Mouse (Mus musculus) hindbrain, embryonic 16.5 days (tissue): ENCODE measurements at regions not wholly inside any gene's neighbourhood (a gene's known extent, or its start where the extent isn't known, plus 50 kb on each side); places are given as distances from the start of the nearest gene placed in this dataset.

Experiments used
- ATAC-seq: fragments of 200-750 bp; cut with Nextera tagmentation; 2 replicates; pipeline ENCODE4 v1.8.0; 2017; ENCODE audit warnings: moderate TSS enrichment, moderate library complexity
- H3K27ac ChIP-seq: fragments of 300-500 bp; sonication (generic); 2 replicates; pipeline ENCODE4 v1.5.1; 2014; ENCODE audit warnings: low read depth, mild to moderate bottlenecking, control low read depth, low read length, moderate library complexity
- H3K27me3 ChIP-seq: fragments of 300-500 bp; sonication (generic); replicated peaks from 2 replicates; pipeline ENCODE4 v1.6.1; 2014; ENCODE audit warnings: low read length; ENCODE audit not compliant: control insufficient read depth, insufficient read depth
- H3K36me3 ChIP-seq: fragments of 300-500 bp; sonication (generic); 2 replicates; pipeline ENCODE4 v1.6.1; 2014; ENCODE audit warnings: mild to moderate bottlenecking, low read length, moderate library complexity, mixed read lengths; ENCODE audit not compliant: control insufficient read depth, insufficient read depth
- H3K4me1 ChIP-seq: fragments of 300-500 bp; sonication (generic); 2 replicates; pipeline ENCODE4 v1.6.1; 2014; ENCODE audit warnings: low read depth, low read length; ENCODE audit not compliant: control insufficient read depth, insufficient read depth
- H3K4me2 ChIP-seq: fragments of 300-500 bp; sonication (generic); 2 replicates; pipeline ENCODE4 v1.6.1; 2014; ENCODE audit warnings: mild to moderate bottlenecking, low read length, control low read depth, moderate library complexity
- H3K4me3 ChIP-seq: fragments of 300-500 bp; sonication (generic); 2 replicates; pipeline ENCODE4 v1.5.1; 2014; ENCODE audit warnings: mild to moderate bottlenecking, low read length, control low read depth, moderate library complexity
- H3K9ac ChIP-seq: fragments of 300-500 bp; sonication (generic); 2 replicates; pipeline ENCODE4 v1.6.1; 2014; ENCODE audit warnings: low read depth, mild to moderate bottlenecking, control low read depth, low read length, moderate library complexity
- H3K9me3 ChIP-seq: fragments of 300-500 bp; sonication (generic); 2 replicates; pipeline ENCODE4 v1.6.1; 2014; ENCODE audit warnings: mild to moderate bottlenecking, low read length, moderate library complexity; ENCODE audit not compliant: control insufficient read depth
- WGBS: fragments of 180-500 bp; shearing (Covaris S2); extraction: QIAGEN DNeasy Blood & Tissue Kit; methylation state at CpG from one replicate; pipeline ENCODE4 v1.1.7; 2014; 5-methylcytosine and 5-hydroxymethylcytosine counted together

- H3K4me3 ChIP-seq = no peak overlapping the region
- WGBS = 88% methylated on average over 11 of the region's 11 CpGs
- no peak for ATAC-seq
- H3K4me2 ChIP-seq = no peak overlapping the region
- H3K4me1 ChIP-seq = no peaks in the 10 kb centered on the region
- no peak overlapping the region for H3K27ac ChIP-seq
- H3K27me3 ChIP-seq = no peaks in the 10 kb centered on the region
- H3K9ac ChIP-seq = no peak overlapping the region
- H3K36me3 ChIP-seq = no peaks in the 10 kb centered on the region
- H3K9me3 ChIP-seq = no peaks in the 10 kb centered on the region
Measured at GRCm38 (mm10) chr2:167798076-167798782, 108.6 kb upstream of the Tmem189 start.

- Histone ChIP-seq H3K36me3 (no peaks in the 10 kb centered on the region), H3K27me3 (no peaks in the 10 kb centered on the region), H3K9me3 (no peaks in the 10 kb centered on the region), H3K9ac (no peak overlapping the region), H3K27ac (no peak overlapping the region), H3K4me3 (no peak overlapping the region), H3K4me2 (no peak overlapping the region), H3K4me1 (no peaks in the 10 kb centered on the region)
- 82% methylated on average over 7 of the region's 7 CpGs for WGBS
- no peak for ATAC-seq
Measured at GRCm38 (mm10) chr2:167795491-167795890, 105.9 kb upstream of the Tmem189 start.

DNA sequence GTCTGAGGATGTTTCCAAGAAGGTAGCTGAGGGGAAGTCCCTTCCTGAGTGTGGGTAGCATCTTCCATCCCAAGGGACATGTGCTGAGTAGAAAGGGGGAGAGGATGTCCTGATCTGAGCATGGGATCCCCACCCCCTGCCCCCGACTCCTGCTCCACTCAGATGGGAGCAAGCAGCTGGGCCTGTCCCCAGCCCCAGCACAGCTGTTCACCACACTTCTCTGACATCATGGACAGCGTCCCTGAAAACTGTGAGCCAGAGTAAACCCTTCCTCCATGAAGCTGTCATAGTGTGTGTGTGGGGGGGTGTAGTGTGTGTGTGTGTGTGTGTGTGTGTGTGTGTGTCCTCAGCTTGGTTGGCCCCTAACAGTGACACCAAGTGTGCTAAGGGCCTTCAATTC lies 104.3 kb upstream of the Tmem189 start:
- H3K27ac ChIP-seq = no peak overlapping the region
- WGBS = 85% methylated on average over 2 of the region's 2 CpGs
- H3K36me3 ChIP-seq = no peaks in the 10 kb centered on the region
- H3K4me3 ChIP-seq = no peak overlapping the region
- no peaks in the 10 kb centered on the region for H3K9me3 ChIP-seq
- H3K9ac ChIP-seq = no peak overlapping the region
- H3K4me2 ChIP-seq = no peak overlapping the region
- no peak for ATAC-seq
- no peaks in the 10 kb centered on the region for H3K4me1 ChIP-seq
- H3K27me3 ChIP-seq = no peaks in the 10 kb centered on the region

- Histone ChIP-seq H3K4me3 (no peak overlapping the region), H3K27me3 (no peaks in the 10 kb centered on the region), H3K9ac (no peak overlapping the region)
Measured at GRCm38 (mm10) chr2:167792753-167793152, 103.1 kb upstream of the Tmem189 start.

DNA sequence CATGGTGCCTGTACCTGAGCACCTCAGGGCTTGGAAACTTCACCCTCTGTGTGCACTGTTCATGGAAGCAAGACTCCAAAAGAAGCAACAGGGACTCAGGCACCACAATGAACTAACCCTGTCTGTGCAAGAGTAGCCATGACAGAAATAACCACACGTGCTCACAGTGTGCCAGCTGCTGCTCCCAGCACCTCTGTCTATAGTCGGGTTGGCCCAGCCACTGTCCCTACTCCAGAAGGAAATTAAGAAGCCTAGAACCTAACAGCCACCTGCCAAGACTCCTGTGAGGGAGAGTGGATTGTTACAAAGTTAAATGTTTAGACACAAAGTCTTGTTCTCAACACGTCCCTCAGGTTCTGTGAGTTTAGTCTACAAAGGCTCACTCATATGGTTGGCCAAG lies 102.7 kb upstream of the Tmem189 start:
- H3K36me3 ChIP-seq = no peaks in the 10 kb centered on the region
- no peak overlapping the region for H3K9ac ChIP-seq
- ATAC-seq = no peak
- no peak overlapping the region for H3K27ac ChIP-seq
- 68% methylated on average over 3 of the region's 3 CpGs for WGBS
- H3K9me3 ChIP-seq = no peaks in the 10 kb centered on the region
- no peaks in the 10 kb centered on the region for H3K4me1 ChIP-seq
- no peak overlapping the region for H3K4me2 ChIP-seq
- H3K4me3 ChIP-seq = no peak overlapping the region
- no peaks in the 10 kb centered on the region for H3K27me3 ChIP-seq

More at GRCm38 (mm10) chr2:167792753-167793152, 103.1 kb upstream of the Tmem189 start:
- no peaks in the 10 kb centered on the region for H3K4me1 ChIP-seq
- 48% methylated on average over 3 of the region's 3 CpGs for WGBS
- no peak for ATAC-seq
- H3K27ac ChIP-seq = no peak overlapping the region
- H3K36me3 ChIP-seq = no peaks in the 10 kb centered on the region
- no peaks in the 10 kb centered on the region for H3K9me3 ChIP-seq
- H3K4me2 ChIP-seq = no peak overlapping the region

DNA sequence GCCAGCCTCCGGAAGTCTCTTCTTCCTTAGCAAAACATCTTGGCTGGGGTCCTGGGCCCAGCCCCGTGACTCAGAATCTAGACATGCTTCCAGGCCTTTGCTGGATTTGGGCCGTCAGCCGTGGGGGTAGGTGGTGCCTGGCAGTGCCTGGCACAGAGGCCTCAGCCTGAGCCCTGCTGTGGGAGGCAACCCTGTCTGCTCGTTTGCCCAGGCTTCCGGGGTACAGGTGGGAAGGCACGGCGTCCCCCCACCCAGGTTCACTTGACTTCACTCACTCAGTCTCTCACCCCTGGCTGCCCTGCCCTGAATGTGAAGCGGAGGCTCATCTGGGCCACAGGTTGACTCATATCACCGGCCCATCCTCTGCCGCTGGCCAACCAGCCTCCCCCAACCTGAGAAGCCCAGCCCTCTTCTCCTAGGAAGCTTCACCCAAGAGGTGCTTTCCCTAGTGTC lies 99.9 kb upstream of the Tmem189 start:
- H3K4me3 ChIP-seq = no peak overlapping the region
- H3K9me3 ChIP-seq = no peaks in the 10 kb centered on the region
- 82% methylated on average over 11 of the region's 11 CpGs for WGBS
- H3K4me2 ChIP-seq = no peak overlapping the region
- no peak for ATAC-seq
- H3K27ac ChIP-seq = no peak overlapping the region
- no peak overlapping the region for H3K9ac ChIP-seq
- no peaks in the 10 kb centered on the region for H3K36me3 ChIP-seq
- H3K4me1 ChIP-seq = no peaks in the 10 kb centered on the region
- H3K27me3 ChIP-seq = no peaks in the 10 kb centered on the region

DNA sequence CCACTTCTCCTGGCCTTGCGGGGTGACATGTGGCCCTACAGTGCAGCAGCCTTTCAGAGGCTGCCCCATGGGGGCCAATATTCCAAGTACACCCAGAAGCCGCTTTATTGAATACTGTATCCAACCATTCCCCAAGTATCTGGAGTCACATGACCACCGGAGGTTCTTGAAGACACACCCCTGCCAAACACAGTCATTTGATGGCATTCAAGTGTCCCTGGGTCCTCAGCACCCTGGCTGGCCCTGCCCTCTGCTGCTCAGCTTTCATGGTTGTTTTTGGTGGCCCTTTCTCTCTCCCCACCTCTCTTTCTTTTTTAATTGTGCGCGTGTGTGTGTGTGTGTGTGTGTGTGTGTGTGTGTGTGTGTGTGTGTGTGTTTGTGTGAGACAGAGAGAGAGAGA lies 97.3 kb upstream of the Tmem189 start:
- Histone ChIP-seq H3K27ac (no peak overlapping the region), H3K9ac (no peak overlapping the region), H3K4me1 (no peaks in the 10 kb centered on the region; the same call in 1 of the 2 replicates), H3K36me3 (no peaks in the 10 kb centered on the region), H3K4me2 (no peak overlapping the region), H3K9me3 (no peaks in the 10 kb centered on the region), H3K4me3 (no peak overlapping the region), H3K27me3 (no peaks in the 10 kb centered on the region)
- ATAC-seq = no peak
- WGBS = 90% methylated on average over 5 of the region's 5 CpGs

DNA sequence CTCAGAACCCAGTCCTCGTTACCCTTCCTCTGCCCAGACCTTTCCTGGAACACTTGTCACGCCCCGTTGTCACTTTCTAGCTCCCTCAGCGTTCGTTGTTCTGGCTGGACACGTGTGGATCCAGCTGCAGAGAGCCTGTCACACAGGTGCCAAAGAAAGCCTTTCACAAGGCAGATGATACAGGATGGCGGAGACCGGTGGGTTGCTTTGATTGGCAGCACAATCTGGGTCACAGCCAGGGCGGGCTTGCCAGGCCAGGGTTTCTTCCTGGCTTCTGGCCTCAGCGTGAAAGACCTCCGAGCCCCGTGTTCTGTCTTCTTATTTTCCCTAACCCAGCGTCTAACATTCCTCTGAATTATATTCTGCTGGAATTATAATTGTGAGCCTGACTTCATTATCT lies 94.7 kb upstream of the Tmem189 start:
- H3K27me3 ChIP-seq = no peaks in the 10 kb centered on the region
- ATAC-seq = no peak
- 79% methylated on average over 13 of the region's 13 CpGs for WGBS
- no peak overlapping the region for H3K4me3 ChIP-seq
- no peak overlapping the region for H3K27ac ChIP-seq
- H3K4me1 ChIP-seq = no peaks in the 10 kb centered on the region; the same call in 1 of the 2 replicates
- no peak overlapping the region for H3K4me2 ChIP-seq
- no peaks in the 10 kb centered on the region for H3K9me3 ChIP-seq
- no peak overlapping the region for H3K9ac ChIP-seq
- no peaks in the 10 kb centered on the region for H3K36me3 ChIP-seq

DNA sequence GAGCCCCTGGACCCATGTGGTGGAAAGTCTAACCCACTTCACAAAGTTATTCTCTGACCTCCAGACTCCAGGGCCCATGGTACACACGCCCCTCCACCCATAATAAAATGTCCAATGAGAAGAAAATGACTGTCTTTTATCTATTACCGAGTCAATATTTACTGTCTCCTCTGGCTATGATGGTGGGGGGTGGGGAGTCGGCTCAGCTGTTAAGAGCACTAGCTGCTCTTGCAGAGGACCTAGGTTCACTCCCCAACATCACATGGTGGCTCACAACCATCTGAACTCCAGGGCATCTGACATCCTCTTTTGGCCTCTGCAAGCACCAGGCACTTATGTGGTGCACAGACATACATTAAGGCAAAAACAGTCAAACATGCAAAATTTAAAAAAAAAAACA lies 93.8 kb upstream of the Tmem189 start:
- peaks cover 3% of the 10 kb centered on the region for H3K4me1 ChIP-seq
- WGBS = 71% methylated on average over 3 of the region's 3 CpGs
- H3K9ac ChIP-seq = no peak overlapping the region

More for the DNA sequence above, 93.8 kb upstream of the Tmem189 start:
- no peak for ATAC-seq
- Histone ChIP-seq H3K36me3 (no peaks in the 10 kb centered on the region), H3K4me3 (no peak overlapping the region), H3K4me2 (no peak overlapping the region), H3K27me3 (no peaks in the 10 kb centered on the region), H3K9me3 (no peaks in the 10 kb centered on the region), H3K27ac (no peak overlapping the region)
